Mouse (Mus musculus): Measurements from ENCODE around the gene Ift122.

- no peak for TF ChIP-seq POLR2AphosphoS2 (IDR thresholded peaks at IDR 0.05; ENCODE audit: insufficient read length, low read depth)
- no peak for TF ChIP-seq MAX (IDR thresholded peaks at IDR 0.05; ENCODE audit: low read depth)
- TF ChIP-seq POLR2A (IDR thresholded peaks at IDR 0.05; ENCODE audit: insufficient read length, low read depth): no peak
- no peak for TF ChIP-seq CEBPB (IDR thresholded peaks at IDR 0.05; ENCODE audit: insufficient read depth, poor library complexity, severe bottlenecking)
- no peak for TF ChIP-seq MYOG (IDR thresholded peaks at IDR 0.05; ENCODE audit: control insufficient read depth in 1 of 3, insufficient read depth in 1 of 3, insufficient read length in 2 of 3, low read depth in 2 of 3)
- no peak for TF ChIP-seq TCF12 (IDR thresholded peaks at IDR 0.05; ENCODE audit: insufficient read depth, poor library complexity, severe bottlenecking)
- no peak for TF ChIP-seq SRF (IDR thresholded peaks at IDR 0.05; ENCODE audit: control insufficient read depth, insufficient read length, low read depth)
- TF ChIP-seq USF1 (IDR thresholded peaks at IDR 0.05; ENCODE audit: low read depth): no peak
- no peak for TF ChIP-seq E2F4 (IDR thresholded peaks at IDR 0.05; ENCODE audit: insufficient read depth)
- no peak for TF ChIP-seq REST (IDR thresholded peaks at IDR 0.05; ENCODE audit: insufficient read depth, insufficient read length)
- TF ChIP-seq MYOD1 (IDR thresholded peaks at IDR 0.05; ENCODE audit: control insufficient read depth in 1 of 3, insufficient read length in 2 of 3, low read depth in 2 of 3): no peak
- TF ChIP-seq TCF3 (IDR thresholded peaks at IDR 0.05; ENCODE audit: insufficient read length, low read depth): no peak
Observed at GRCm38 (mm10) chr6:115945633-115946032, 92.4 kb downstream of the Ift122 start.

All from myocyte (in vitro differentiated cells).